Mouse (Mus musculus) cortical plate, adult 2 months (tissue): Measurements from ENCODE around the gene Plek2. TPM values are rescaled to one million over a fixed set of nuclear protein-coding genes. Genes with fewer than 3 reads are reported as not detected.

ENCODE experiments used
- H3K27ac ChIP-seq: fragments of 200-500 bp; 2 replicates; pipeline ENCODE4 v1.5.1; 2012; ENCODE audit warnings: low read length, control low read depth, inconsistent platforms; ENCODE audit not compliant: insufficient read depth
- H3K4me1 ChIP-seq: fragments of 200-500 bp; 2 replicates; pipeline ENCODE4 v1.6.1; 2011; ENCODE audit warnings: low read length; ENCODE audit not compliant: control insufficient read depth, insufficient read depth
- H3K4me3 ChIP-seq: fragments of 200-500 bp; 2 replicates; pipeline ENCODE4 v1.5.1; 2011; ENCODE audit warnings: mild to moderate bottlenecking, low read length, control low read depth; ENCODE audit not compliant: insufficient read depth
- CTCF ChIP-seq: fragments of 200-500 bp; IDR thresholded peaks from 2 replicates; pipeline ENCODE4 v1.5.1; 2011; ENCODE audit warnings: mild to moderate bottlenecking, control low read depth, low read length; ENCODE audit not compliant: insufficient read depth; ENCODE audit errors: extremely low read depth
- POLR2A ChIP-seq: fragments of 200-500 bp; IDR thresholded peaks from 2 replicates; pipeline ENCODE4 v1.6.1; 2011; ENCODE audit warnings: mild to moderate bottlenecking, low read length, control low read depth; ENCODE audit not compliant: insufficient read depth; ENCODE audit errors: extremely low read depth
- polyA plus RNA-seq: library from polyadenylated mRNA; depleted of rRNA; stranded (reverse); fragments of >200 nt; gene quantifications from 2 replicates; pipeline ENCODE4 v1.2.3, GENCODE M21; 2012; rRNA removed

Plek2 gene
- polyA plus RNA-seq, 1 experiment: 0.21 TPM

- TF ChIP-seq POLR2A (no peak), CTCF (no peak)
- no peak overlapping the region for H3K27ac ChIP-seq
- H3K4me3 ChIP-seq: no peak overlapping the region
- no peaks in the 10 kb centered on the region for H3K4me1 ChIP-seq
These were observed 66.9 kb downstream of the Plek2 start for GRCm38 (mm10) chr12:78839906-78840305.

Other genes with a start within 250 kb of the Plek2 start
- gene Fam71d, start 215.4 kb downstream of the Plek2 start, polyA plus RNA-seq: 0.17 and 0.23 TPM in 2 replicates
- 11.4 and 12.5 TPM in 2 replicates for gene Mpp5, start 158.1 kb downstream of the Plek2 start, polyA plus RNA-seq
- gene Atp6v1d, start 45.3 kb downstream of the Plek2 start, polyA plus RNA-seq: 243 and 244 TPM in 2 replicates
- gene Eif2s1, start 45.1 kb downstream of the Plek2 start, polyA plus RNA-seq: 27.2 and 28.8 TPM in 2 replicates
- 20.9 and 21.5 TPM in 2 replicates for gene Tmem229b, start 100.7 kb upstream of the Plek2 start, polyA plus RNA-seq
- 19.5 and 22.3 TPM in 2 replicates for gene Plekhh1, start 122.2 kb upstream of the Plek2 start, polyA plus RNA-seq
- 11.0 and 12.8 TPM in 2 replicates for gene Pigh, start 182.7 kb upstream of the Plek2 start, polyA plus RNA-seq
- 2.0 and 2.9 TPM in 2 replicates for gene Arg2, start 223.8 kb upstream of the Plek2 start, polyA plus RNA-seq